Mouse (Mus musculus) embryonic facial prominence, embryonic 14.5 days (tissue): Measurements from ENCODE around the gene Rack1. TPM values are rescaled to one million over a fixed set of nuclear protein-coding genes. Genes with fewer than 3 reads are reported as not detected.

Source experiments
- ATAC-seq: fragments of 200-750 bp; cut with Nextera tagmentation; 2 replicates; pipeline ENCODE4 v1.8.0; 2017; ENCODE audit warnings: low read depth, moderate number of reproducible peaks, moderate TSS enrichment
- DNase-seq: peaks from one replicate; pipeline ENCODE4 v3.0.0-alpha.2; 2015; ENCODE audit warnings: low spot score
- H3K27ac ChIP-seq: fragments of 300-500 bp; sonication (generic); replicated peaks from 2 replicates; pipeline ENCODE4 v1.5.1; 2014; ENCODE audit warnings: low read depth, mild to moderate bottlenecking, low read length, moderate library complexity
- H3K27me3 ChIP-seq: fragments of 300-500 bp; sonication (generic); replicated peaks from 2 replicates; pipeline ENCODE4 v1.6.1; 2014; ENCODE audit warnings: low read length; ENCODE audit not compliant: control insufficient read depth, insufficient read depth
- H3K36me3 ChIP-seq: fragments of 300-500 bp; sonication (generic); 2 replicates; pipeline ENCODE4 v1.6.1; 2014; ENCODE audit warnings: low read length, mixed read lengths; ENCODE audit not compliant: control insufficient read depth, insufficient read depth
- H3K4me1 ChIP-seq: fragments of 300-500 bp; sonication (generic); 2 replicates; pipeline ENCODE4 v1.6.1; 2014; ENCODE audit warnings: antibody characterized with exemption, low read length; ENCODE audit not compliant: control insufficient read depth, insufficient read depth
- H3K4me2 ChIP-seq: fragments of 300-500 bp; sonication (generic); 2 replicates; pipeline ENCODE4 v1.6.1; 2014; ENCODE audit warnings: low read depth, mild to moderate bottlenecking, low read length, moderate library complexity, mixed read lengths
- H3K4me3 ChIP-seq: fragments of 300-500 bp; sonication (generic); 2 replicates; pipeline ENCODE4 v1.5.1; 2014; ENCODE audit warnings: low read depth, mild to moderate bottlenecking, low read length
- H3K9ac ChIP-seq: fragments of 300-500 bp; sonication (generic); 2 replicates; pipeline ENCODE4 v1.6.1; 2014; ENCODE audit warnings: low read depth, mild to moderate bottlenecking, low read length, moderate library complexity, mixed read lengths
- H3K9me3 ChIP-seq: fragments of 300-500 bp; sonication (generic); 2 replicates; pipeline ENCODE4 v1.6.1; 2016; ENCODE audit warnings: low read length; ENCODE audit not compliant: control insufficient read depth
- WGBS: fragments of 180-500 bp; shearing (Covaris S2); extraction: QIAGEN DNeasy Blood & Tissue Kit; methylation state at CpG from one replicate; pipeline ENCODE4 v1.1.7; 2014; 5-methylcytosine and 5-hydroxymethylcytosine counted together
- polyA plus RNA-seq: library from polyadenylated mRNA; unstranded; fragments of >200 nt; fragmentation: Nextera tagmentation; extraction: Ambion mirVana; gene quantifications from 2 replicates; pipeline ENCODE4 v1.2.1, GENCODE M21; 2014

The Rack1 gene
- polyA plus RNA-seq, 1 experiment from 2014 or later = 926 TPM

DNA sequence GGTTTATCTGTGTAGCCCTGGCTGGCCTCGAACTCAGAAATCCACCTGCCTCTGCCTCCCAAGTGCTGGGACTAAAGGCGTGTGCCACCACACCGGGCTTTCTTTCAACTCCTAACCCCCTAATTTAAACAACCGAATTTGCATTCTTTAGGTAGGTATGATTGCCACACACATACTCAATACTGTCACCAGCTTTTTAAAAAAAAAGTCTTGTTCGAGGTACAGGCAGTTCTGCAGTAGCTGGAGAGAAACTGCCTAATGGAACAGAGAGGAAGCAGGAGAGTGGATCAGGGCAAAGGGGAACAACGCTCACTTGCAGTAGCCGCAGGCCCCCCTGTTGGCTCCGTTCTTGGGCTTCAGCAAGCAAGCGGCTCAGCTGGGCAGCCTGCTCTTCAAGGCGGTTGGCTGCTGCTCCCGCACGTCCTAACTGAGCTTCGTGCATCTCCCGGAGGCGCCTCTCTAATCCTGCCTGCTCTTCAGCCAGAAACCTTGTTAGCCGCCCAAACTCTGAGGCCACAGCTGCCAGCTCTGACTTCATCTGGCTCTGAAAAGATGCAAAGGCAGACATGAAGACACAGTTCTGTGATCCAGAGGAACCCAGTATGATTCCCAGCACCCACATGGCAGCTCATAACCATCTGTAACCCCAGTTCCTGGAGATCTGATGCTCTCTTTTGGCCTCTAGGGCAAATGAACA is 8.8 kb downstream of the Rack1 start:
- no peaks in the 10 kb centered on the region for H3K9me3 ChIP-seq
- H3K27me3 ChIP-seq = no peaks in the 10 kb centered on the region
- no peak overlapping the region for H3K4me2 ChIP-seq
- DNase-seq (no peak), ATAC-seq (no peak)
- WGBS = 66% methylated on average over 16 of the region's 16 CpGs
- H3K4me1 ChIP-seq = no peaks in the 10 kb centered on the region
- H3K36me3 ChIP-seq = peaks cover 77% of the 10 kb centered on the region
- H3K9ac ChIP-seq = no peak overlapping the region
- H3K4me3 ChIP-seq = no peak overlapping the region
- H3K27ac ChIP-seq = no peak overlapping the region

DNA sequence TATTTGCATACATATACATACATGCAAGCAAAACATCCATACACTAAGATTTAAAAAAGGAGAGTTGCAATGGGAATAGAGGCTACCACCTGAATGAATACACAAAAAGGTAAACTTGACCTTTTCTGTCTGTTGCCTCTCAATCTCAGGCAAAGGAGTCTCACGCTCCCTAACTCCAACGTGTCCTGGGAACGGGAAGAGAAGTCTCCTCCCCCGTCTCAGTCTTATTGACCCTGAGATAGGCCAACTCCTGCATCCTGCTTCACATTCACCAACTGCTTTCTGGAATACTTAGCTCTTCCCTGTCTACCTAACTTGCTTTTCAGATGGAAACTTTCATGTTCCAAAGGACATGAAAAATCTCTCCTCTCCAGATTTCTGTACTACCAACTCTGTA is 9.3 kb downstream of the Rack1 start:
- no peaks in the 10 kb centered on the region for H3K4me1 ChIP-seq
- H3K9me3 ChIP-seq = no peaks in the 10 kb centered on the region
- no peak overlapping the region for H3K27ac ChIP-seq
- H3K4me2 ChIP-seq = no peak overlapping the region
- DNase-seq = no peak
- H3K27me3 ChIP-seq = no peaks in the 10 kb centered on the region
- ATAC-seq = no peak
- peaks cover 71% of the 10 kb centered on the region for H3K36me3 ChIP-seq
- WGBS = 72% methylated on average over 4 of the region's 4 CpGs
- no peak overlapping the region for H3K4me3 ChIP-seq
- H3K9ac ChIP-seq = no peak overlapping the region

DNA sequence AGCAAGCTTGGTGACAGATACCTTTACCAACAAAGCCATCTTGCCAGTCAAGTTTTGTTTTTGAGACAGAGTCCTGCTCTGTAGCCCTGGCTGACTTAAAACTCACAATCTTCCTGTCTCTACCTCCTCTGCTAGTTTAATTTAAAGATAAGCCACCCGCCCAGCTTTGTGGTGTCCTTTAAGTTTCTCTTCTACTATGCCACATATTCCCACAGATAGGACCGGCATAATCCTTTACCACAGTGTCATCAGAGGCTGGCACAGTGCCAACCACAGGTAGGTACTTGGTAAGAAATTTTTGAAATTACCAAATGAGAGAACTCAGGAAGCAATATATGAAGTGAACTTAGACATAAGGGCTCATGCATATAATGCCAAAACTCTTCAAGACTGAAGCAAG is 10.0 kb downstream of the Rack1 start:
- Histone ChIP-seq H3K27me3 (no peaks in the 10 kb centered on the region), H3K9me3 (no peaks in the 10 kb centered on the region), H3K27ac (no peak overlapping the region), H3K9ac (no peak overlapping the region), H3K4me2 (no peak overlapping the region), H3K4me1 (no peaks in the 10 kb centered on the region), H3K4me3 (no peak overlapping the region), H3K36me3 (peaks cover 64% of the 10 kb centered on the region)
- WGBS = 83% methylated on average over 2 of the region's 2 CpGs
- no peak for DNase-seq
- no peak for ATAC-seq

DNA sequence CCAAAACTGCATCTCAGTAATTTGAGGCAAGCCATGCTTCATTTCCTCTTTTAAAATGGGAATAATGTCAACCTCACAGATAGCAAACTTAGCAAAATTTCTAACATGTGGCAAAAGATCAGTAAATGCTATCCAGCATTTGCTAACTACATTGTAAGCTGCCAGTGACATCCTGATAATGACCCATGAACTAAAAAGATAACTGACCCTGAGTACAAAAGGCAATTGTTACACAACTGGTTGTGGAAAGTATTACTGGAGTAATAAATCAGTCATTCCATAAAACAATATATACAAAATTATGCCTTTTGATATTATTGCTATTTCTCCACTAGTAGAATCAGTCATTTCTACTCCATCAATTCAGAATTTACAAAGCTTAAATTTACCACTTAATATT is 13.7 kb downstream of the Rack1 start:
- H3K4me1 ChIP-seq = 0 out of 2 replicates have a peak, but pooled peaks cover 3% of the 10 kb centered on the region
- DNase-seq (no peak), ATAC-seq (no peak)
- H3K36me3 ChIP-seq = peaks cover 33% of the 10 kb centered on the region
- no peaks in the 10 kb centered on the region for H3K27me3 ChIP-seq
- no peak overlapping the region for H3K9ac ChIP-seq
- no peak overlapping the region for H3K4me2 ChIP-seq
- no peak overlapping the region for H3K4me3 ChIP-seq
- H3K27ac ChIP-seq = no peak overlapping the region
- no peaks in the 10 kb centered on the region for H3K9me3 ChIP-seq

DNA sequence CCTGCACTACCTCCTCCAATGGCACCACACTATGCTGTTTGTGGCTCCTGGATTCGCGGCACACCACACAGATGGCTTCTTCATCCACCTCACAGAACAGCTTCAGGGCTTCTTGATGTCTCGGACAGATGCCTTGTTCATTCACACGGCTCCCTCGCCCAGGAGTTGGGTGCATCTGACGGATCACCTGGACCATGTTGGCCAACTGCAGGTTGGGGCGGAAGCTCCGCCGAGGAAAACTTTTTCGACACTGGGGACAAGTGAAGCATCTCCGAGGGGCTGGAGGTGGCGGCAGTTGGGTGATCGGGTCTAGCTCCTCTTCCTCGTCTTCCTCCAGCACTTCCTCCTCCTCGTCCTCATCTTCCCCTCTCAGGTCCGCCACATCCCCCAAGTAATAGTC is 15.7 kb downstream of the Rack1 start:
- Histone ChIP-seq H3K9me3 (no peaks in the 10 kb centered on the region), H3K9ac (peak overlapping the region; percentile 91), H3K4me2 (peak overlapping the region; percentile 75), H3K4me1 (0 out of 2 replicates have a peak, but pooled peaks cover 3% of the 10 kb centered on the region), H3K27me3 (no peaks in the 10 kb centered on the region), H3K27ac (no peak overlapping the region; the same call in 1 of the 2 replicates), H3K4me3 (peak overlapping the region; percentile 73), H3K36me3 (peaks cover 16% of the 10 kb centered on the region)
- DNase-seq = no peak
- 69% methylated on average over 16 of the region's 16 CpGs for WGBS
- ATAC-seq = no peak

DNA sequence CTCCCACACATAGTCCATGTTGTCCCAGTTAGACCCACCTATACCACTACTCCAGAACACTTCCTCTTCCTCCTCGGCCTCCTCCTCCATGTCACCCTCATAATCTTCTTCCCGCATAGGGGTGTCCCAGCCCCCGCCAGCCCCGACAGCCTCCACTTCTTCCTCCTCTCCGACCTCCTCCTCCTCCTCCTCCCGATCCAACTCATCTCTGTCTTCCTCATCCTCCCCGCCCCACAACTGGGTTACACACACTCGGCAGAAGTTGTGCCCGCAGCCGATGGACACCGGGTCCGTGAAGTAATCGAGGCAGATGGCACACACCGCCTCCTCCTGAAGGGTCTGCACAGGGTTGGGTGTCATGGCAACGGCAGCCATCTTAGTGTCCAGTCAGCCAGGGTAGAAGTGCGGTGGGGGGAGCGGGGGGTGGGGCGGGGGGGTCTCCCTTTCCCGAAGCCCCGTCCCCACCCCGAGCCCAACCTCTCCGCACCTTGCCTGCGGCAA is 16.2 kb downstream of the Rack1 start:
- peak; percentile 41 for ATAC-seq
- peak overlapping the region; percentile 91 for H3K9ac ChIP-seq
- H3K4me3 ChIP-seq = peak overlapping the region; percentile 73
- H3K4me1 ChIP-seq = 0 out of 2 replicates have a peak, but pooled peaks cover 3% of the 10 kb centered on the region
- H3K27ac ChIP-seq = peak overlapping the region; percentile 88; the same call in 1 of the 2 replicates
- 3% methylated on average over 19 of the region's 23 CpGs for WGBS
- H3K36me3 ChIP-seq = peaks cover 15% of the 10 kb centered on the region
- peak overlapping the region; percentile 75 for H3K4me2 ChIP-seq
- DNase-seq = peak; percentile 70
- no peaks in the 10 kb centered on the region for H3K27me3 ChIP-seq
- no peaks in the 10 kb centered on the region for H3K9me3 ChIP-seq

DNA sequence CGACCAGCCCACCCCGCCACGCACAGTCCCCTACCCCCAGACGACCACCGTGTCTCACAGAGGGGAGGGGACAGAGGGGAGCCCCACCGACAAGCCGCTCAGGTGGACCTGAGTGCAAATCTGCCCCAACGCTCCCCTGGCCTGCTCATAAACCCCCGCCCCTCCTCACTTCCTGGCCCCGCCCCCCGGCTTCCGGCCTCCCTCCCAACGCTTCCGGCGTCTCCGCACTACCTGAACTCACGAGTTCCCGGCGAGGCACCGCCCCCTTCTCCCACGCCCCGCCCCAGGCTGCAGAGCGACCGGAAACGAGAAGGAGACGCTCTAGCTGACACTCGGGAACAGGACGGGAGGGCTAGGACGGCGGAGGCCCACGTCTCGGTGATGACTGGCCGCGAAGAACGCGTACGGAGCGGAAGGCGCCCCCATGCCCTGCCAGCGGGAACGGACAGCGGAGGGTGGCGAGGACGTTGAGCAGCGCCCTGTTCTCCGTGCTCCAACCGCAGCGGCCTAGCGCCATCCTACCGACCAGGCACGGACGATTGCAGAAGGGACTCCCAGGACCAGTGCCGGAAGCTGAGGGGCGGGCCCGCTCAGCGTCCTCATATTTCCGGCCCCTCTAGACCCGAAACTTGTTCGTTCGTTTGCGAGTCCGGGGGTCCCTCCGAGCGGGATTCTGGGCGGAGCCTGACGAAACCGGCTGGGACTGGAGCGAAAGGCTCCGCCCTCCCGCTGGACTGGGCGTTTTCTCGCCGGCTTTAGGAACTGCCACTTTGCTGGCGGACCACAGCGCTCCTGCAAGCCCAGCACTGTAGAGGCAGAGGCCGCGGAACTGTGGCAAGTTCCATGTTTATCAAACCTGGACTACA is 16.9 kb downstream of the Rack1 start, which contains the start of gene Trim41:
Gene Trim41 (minus strand): TSS at position 554 of the 866 bp plus-strand sequence.
- peaks cover 8% of the 10 kb centered on the region for H3K36me3 ChIP-seq
- peak; percentile 97 for ATAC-seq
- H3K9ac ChIP-seq = peak within 1 kb of the TSS; percentile 91
- 0 out of 2 replicates have a peak, but pooled peaks cover 3% of the 10 kb centered on the region for H3K4me1 ChIP-seq
- peak within 1 kb of the TSS; percentile 85 for H3K4me2 ChIP-seq
- 0% methylated on average over 45 of the region's 77 CpGs for WGBS
- no peaks in the 10 kb centered on the region for H3K9me3 ChIP-seq
- peak within 1 kb of the TSS; percentile 73 for H3K4me3 ChIP-seq
- H3K27ac ChIP-seq = peak within 1 kb of the TSS; percentile 88
- no peaks in the 10 kb centered on the region for H3K27me3 ChIP-seq
- peak; percentile 99 for DNase-seq

DNA sequence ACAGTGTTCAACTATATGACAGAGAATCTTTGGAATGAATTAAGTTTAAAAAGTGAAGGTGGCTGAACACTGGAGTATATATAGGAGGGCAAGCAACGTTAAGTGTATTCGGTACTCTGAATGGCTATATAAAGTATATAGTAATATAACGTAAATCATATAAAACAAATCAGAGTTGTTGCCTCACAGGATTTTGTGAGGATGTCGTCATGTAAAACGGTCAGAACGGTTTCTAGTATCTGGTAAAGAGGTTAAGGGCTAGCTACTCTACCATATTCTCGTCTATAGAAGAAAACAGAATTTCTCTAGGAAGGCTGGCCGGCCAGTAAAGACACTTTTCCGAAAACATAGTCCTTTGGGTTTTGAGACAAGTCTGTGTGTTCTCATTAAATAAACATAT is 17.7 kb downstream of the Rack1 start:
- DNase-seq = no peak
- Histone ChIP-seq H3K27me3 (no peaks in the 10 kb centered on the region), H3K27ac (peak overlapping the region; percentile 88), H3K36me3 (0 out of 2 replicates have a peak, but pooled peaks cover 4% of the 10 kb centered on the region), H3K4me1 (0 out of 2 replicates have a peak, but pooled peaks cover 3% of the 10 kb centered on the region), H3K9me3 (no peaks in the 10 kb centered on the region), H3K4me3 (peak overlapping the region; percentile 73), H3K9ac (peak overlapping the region; percentile 91), H3K4me2 (peak overlapping the region; percentile 85)
- WGBS = 6% methylated on average over 9 of the region's 9 CpGs
- ATAC-seq = no peak
